Mouse (Mus musculus) forebrain, postnatal 0 days (tissue): Measurements from ENCODE around the gene Espl1. TPM values are rescaled to one million over a fixed set of nuclear protein-coding genes. Genes with fewer than 3 reads are reported as not detected.
"Not testable (repeated sequence)": the region's sequence is repeated elsewhere in the genome, so short reads cannot be mapped to it uniquely, and the experiment has no call there.

Experiments
- ATAC-seq: fragments of 200-750 bp; cut with Nextera tagmentation; 2 replicates; pipeline ENCODE4 v1.8.0; 2017; ENCODE audit warnings: mild to moderate bottlenecking, moderate library complexity
- DNase-seq: peaks from one replicate; pipeline ENCODE4 v3.0.0-alpha.2; 2015
- H3K27ac ChIP-seq: fragments of 300-500 bp; sonication (generic); 2 replicates; pipeline ENCODE4 v1.5.1; 2014; ENCODE audit warnings: low read depth, mild to moderate bottlenecking, antibody characterized with exemption, low read length, moderate library complexity, mixed read lengths
- H3K27me3 ChIP-seq: fragments of 300-500 bp; sonication (generic); 2 replicates; pipeline ENCODE4 v1.6.1; 2014; ENCODE audit warnings: mild to moderate bottlenecking, low read length, mixed read lengths; ENCODE audit not compliant: insufficient read depth
- H3K36me3 ChIP-seq: fragments of 300-500 bp; sonication (generic); 2 replicates; pipeline ENCODE4 v1.6.1; 2014; ENCODE audit warnings: mild to moderate bottlenecking, moderate library complexity; ENCODE audit not compliant: insufficient read depth
- H3K4me1 ChIP-seq: fragments of 300-500 bp; sonication (generic); 2 replicates; pipeline ENCODE4 v1.6.1; 2014; ENCODE audit warnings: antibody characterized with exemption; ENCODE audit not compliant: insufficient read depth
- H3K4me2 ChIP-seq: fragments of 300-500 bp; sonication (generic); 2 replicates; pipeline ENCODE4 v1.6.1; 2014; ENCODE audit warnings: low read depth, mild to moderate bottlenecking, moderate library complexity
- H3K4me3 ChIP-seq: fragments of 300-500 bp; sonication (generic); 2 replicates; pipeline ENCODE4 v1.5.1; 2014; ENCODE audit warnings: low read depth, low read length, mixed read lengths
- H3K9ac ChIP-seq: fragments of 300-500 bp; sonication (generic); 2 replicates; pipeline ENCODE4 v1.6.1; 2014; ENCODE audit warnings: mild to moderate bottlenecking
- H3K9me3 ChIP-seq: fragments of 300-500 bp; sonication (generic); 2 replicates; pipeline ENCODE4 v1.6.1; 2016; ENCODE audit warnings: low read length
- CTCF ChIP-seq: sonication (generic); IDR thresholded peaks from 2 replicates; pipeline ENCODE4 v1.5.1; 2016; ENCODE audit warnings: antibody characterized with exemption, control low read depth, low read depth
- WGBS: fragments of 180-500 bp; shearing (Covaris S2); extraction: QIAGEN DNeasy Blood & Tissue Kit; methylation state at CpG from one replicate; pipeline ENCODE4 v1.1.7; 2014; 5-methylcytosine and 5-hydroxymethylcytosine counted together
- polyA plus RNA-seq: library from polyadenylated mRNA; unstranded; fragments of >200 nt; fragmentation: Nextera tagmentation; extraction: Ambion mirVana; gene quantifications from 2 replicates; pipeline ENCODE4 v1.2.1, GENCODE M21; 2015
- total RNA-seq: library from RNA; depleted of rRNA; stranded (reverse); fragments of >200 nt; gene quantifications from 2 replicates; pipeline ENCODE4 v1.2.3, GENCODE M21; 2014

The Espl1 gene
- total and polyA plus RNA-seq, 2 experiments from 2014 or later: 1.5 to 9.6 TPM

GRCm38 (mm10) chr15:102316263-102316662 lies 20.2 kb downstream of the Espl1 start:
- ATAC-seq (no peak), DNase-seq (peak; percentile 45)
- H3K9me3 ChIP-seq: no peaks in the 10 kb centered on the region
- H3K27me3 ChIP-seq: no peaks in the 10 kb centered on the region
- no peaks in the 10 kb centered on the region for H3K4me1 ChIP-seq
- no peak overlapping the region for H3K4me2 ChIP-seq
- 88% methylated on average over 6 of the region's 6 CpGs for WGBS
- H3K4me3 ChIP-seq: no peak overlapping the region
- no peak overlapping the region for H3K9ac ChIP-seq
- H3K27ac ChIP-seq: no peak overlapping the region
- no peaks in the 10 kb centered on the region for H3K36me3 ChIP-seq
- TF ChIP-seq CTCF: peak; percentile 69

DNA sequence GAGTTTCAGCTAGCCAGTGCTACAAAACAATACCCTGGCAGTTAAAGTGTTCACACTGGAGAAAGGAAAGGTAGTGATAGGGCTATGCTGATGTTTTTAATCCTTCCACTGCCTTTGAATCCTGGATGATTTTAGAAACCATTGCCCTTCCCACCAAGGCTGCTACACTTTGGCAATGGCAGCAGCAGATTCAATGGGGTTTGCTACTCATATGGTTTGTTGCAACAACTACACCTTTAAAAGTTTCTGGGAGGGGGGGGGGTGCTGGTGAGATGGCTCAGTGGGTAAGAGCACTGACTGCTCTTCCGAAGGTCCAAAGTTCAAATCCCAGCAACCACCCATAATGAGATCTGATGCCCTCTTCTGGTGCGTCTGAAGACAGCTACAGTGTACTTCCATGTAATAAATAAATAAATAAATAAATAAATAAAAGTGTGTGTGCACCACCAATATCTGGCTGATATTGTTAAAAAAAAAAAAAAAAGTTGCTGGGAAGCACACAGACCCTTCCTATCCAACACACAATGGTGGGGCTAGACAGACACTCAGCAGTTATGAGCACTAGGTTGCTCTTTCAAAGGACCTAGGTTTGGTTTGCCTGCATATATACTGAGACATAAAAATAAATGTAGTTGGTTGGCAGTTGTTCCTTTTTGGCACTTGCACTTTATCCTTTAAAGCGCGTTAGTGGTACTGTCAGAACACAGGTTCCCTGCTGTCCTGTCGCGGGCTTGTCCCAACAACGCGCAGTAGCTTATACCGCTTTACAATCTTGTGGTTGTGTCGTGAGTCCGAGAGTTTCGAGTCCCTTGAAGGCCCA lies 28.8 kb downstream of the Espl1 start:
- peaks cover 11% of the 10 kb centered on the region; the same call in 1 of the 2 replicates for H3K36me3 ChIP-seq
- whole genome bisulfite sequencing: 71% methylated on average over 12 of the region's 12 CpGs
- peak overlapping the region; percentile 70; the same call in 1 of the 2 replicates for H3K4me2 ChIP-seq
- H3K4me3 ChIP-seq: no peak overlapping the region
- H3K27ac ChIP-seq: no peak overlapping the region
- no peaks in the 10 kb centered on the region for H3K9me3 ChIP-seq
- no peak overlapping the region for H3K9ac ChIP-seq
- H3K4me1 ChIP-seq: peaks cover 7% of the 10 kb centered on the region
- H3K27me3 ChIP-seq: no peaks in the 10 kb centered on the region
- DNase-seq: no peak
- TF ChIP-seq CTCF: no peak
- ATAC-seq: no peak

DNA sequence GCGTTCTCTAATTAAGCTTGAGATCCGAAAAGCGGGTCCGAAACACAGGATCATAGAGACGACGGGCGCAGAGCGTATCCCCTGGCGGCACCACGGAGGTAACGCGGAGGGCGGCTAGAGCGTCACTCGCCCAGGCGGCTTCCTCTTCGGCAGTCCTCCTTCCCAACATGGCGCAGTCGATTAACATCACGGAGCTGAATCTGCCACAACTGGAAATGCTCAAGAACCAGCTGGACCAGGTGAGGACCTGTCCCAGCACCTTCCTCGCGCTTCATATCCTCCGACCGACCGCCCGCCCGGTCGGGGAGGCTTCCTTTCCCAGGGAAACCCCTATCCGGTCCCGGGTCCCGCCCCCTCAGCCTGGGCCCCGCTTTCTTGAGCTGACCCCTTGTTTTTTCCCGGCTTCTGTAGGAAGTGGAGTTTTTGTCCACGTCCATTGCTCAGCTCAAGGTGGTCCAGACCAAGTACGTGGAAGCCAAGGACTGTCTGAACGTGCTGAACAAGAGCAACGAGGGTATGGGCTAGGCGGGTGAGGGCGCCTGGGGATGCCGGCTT lies 30.0 kb downstream of the Espl1 start, which contains the start of gene Pfdn5:
TSS of gene Pfdn5 (plus strand) at position 95 of the 555 bp plus-strand sequence.
- Histone ChIP-seq H3K4me3 (peak within 1 kb of the TSS; percentile 79), H3K4me1 (peaks cover 7% of the 10 kb centered on the region), H3K27ac (peak within 1 kb of the TSS; percentile 67; the same call in 1 of the 2 replicates), H3K9ac (peak within 1 kb of the TSS; percentile 76), H3K27me3 (no peaks in the 10 kb centered on the region), H3K9me3 (no peaks in the 10 kb centered on the region), H3K36me3 (peaks cover 18% of the 10 kb centered on the region; the same call in 1 of the 2 replicates), H3K4me2 (peak within 1 kb of the TSS; percentile 70)
- DNase-seq: peak; percentile 89
- peak; percentile 70 for TF ChIP-seq CTCF
- peak; percentile 98 for ATAC-seq
- WGBS: 1% methylated on average over 40 of the region's 40 CpGs

GRCm38 (mm10) chr15:102326892-102327291 lies 30.8 kb downstream of the Espl1 start:
- TF ChIP-seq CTCF: no peak
- Histone ChIP-seq H3K27ac (no peak overlapping the region), H3K4me3 (peak overlapping the region; percentile 79), H3K4me1 (peaks cover 7% of the 10 kb centered on the region), H3K27me3 (no peaks in the 10 kb centered on the region), H3K9ac (peak overlapping the region; percentile 76), H3K36me3 (peaks cover 18% of the 10 kb centered on the region; the same call in 1 of the 2 replicates), H3K9me3 (no peaks in the 10 kb centered on the region), H3K4me2 (peak overlapping the region; percentile 70)
- DNase-seq (no peak), ATAC-seq (no peak)
- WGBS: 70% methylated on average over 8 of the region's 8 CpGs

GRCm38 (mm10) chr15:102331610-102332015 lies 35.5 kb downstream of the Espl1 start, which contains the start of gene Myg1:
Myg1 (plus strand) TSS chr15:102331709.
- Histone ChIP-seq H3K36me3 (peaks cover 38% of the 10 kb centered on the region), H3K9me3 (no peaks in the 10 kb centered on the region), H3K4me1 (peaks cover 22% of the 10 kb centered on the region), H3K4me2 (peak within 1 kb of the TSS; percentile 86), H3K4me3 (peak within 1 kb of the TSS; percentile 74), H3K27me3 (no peaks in the 10 kb centered on the region), H3K9ac (peak within 1 kb of the TSS; percentile 71), H3K27ac (peak within 1 kb of the TSS; percentile 68; the same call in 1 of the 2 replicates)
- DNase-seq (peak; percentile 88), ATAC-seq (peak; percentile 99)
- TF ChIP-seq CTCF: no peak
- WGBS: 1% methylated on average over 30 of the region's 30 CpGs

DNA sequence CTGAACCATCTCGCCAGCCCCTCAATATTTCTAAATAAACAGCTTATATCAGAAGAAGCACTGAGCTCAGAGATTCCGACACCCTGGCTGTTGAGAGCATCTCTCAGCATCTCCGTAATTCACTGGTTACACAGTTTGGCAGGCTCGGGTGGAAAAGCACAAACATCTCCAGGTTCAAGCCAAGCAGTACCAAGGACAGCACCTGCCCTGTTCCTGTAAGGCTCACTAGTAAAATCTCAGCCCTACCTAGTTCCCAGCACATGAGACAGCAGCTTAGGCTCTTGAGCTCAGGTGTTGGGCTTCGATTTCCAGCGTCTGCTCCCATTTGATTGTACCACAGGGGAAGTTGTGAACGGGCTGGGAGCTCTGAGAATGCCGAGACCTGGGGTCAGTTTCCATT lies 39.2 kb downstream of the Espl1 start:
- Histone ChIP-seq H3K9ac (no peak overlapping the region), H3K4me3 (no peak overlapping the region), H3K27me3 (no peaks in the 10 kb centered on the region), H3K27ac (no peak overlapping the region), H3K4me1 (peaks cover 15% of the 10 kb centered on the region), H3K9me3 (no peaks in the 10 kb centered on the region), H3K36me3 (peaks cover 54% of the 10 kb centered on the region), H3K4me2 (no peak overlapping the region)
- ATAC-seq: no peak
- WGBS: 91% methylated on average over 8 of the region's 8 CpGs
- DNase-seq: no peak
- no peak for TF ChIP-seq CTCF

- H3K27ac ChIP-seq, ATAC-seq, H3K4me3 ChIP-seq, H3K9ac ChIP-seq, H3K4me2 ChIP-seq, H3K27me3 ChIP-seq, H3K9me3 ChIP-seq: not testable (repeated sequence)
- peak; percentile 16 for DNase-seq
- Histone ChIP-seq H3K36me3 (peaks cover 51% of the 10 kb centered on the region), H3K4me1 (peaks cover 15% of the 10 kb centered on the region)
- WGBS: 94% methylated on average over 5 of the region's 5 CpGs
- peak; percentile 55 for TF ChIP-seq CTCF
Measured at GRCm38 (mm10) chr15:102335925-102336324, 39.9 kb downstream of the Espl1 start.
